Mouse (Mus musculus): Measurements from ENCODE around the gene Nr1h2. TPM values are rescaled to one million over a fixed set of nuclear protein-coding genes. Genes with fewer than 3 reads are reported as not detected.
A peak's percentile ranks its signal among the peaks of the same experiment; 100 is the strongest.

Gene Nr1h2
- 53.2 and 64.6 TPM in 2 replicates for polyA plus RNA-seq (2015; fragmentation: Nextera tagmentation; extraction: Ambion mirVana)

GRCm38 (mm10) chr7:44553826-44554225 is at the start of gene Nr1h2:
Gene Nr1h2, minus strand, starts transcription at chr7:44553951.
- peak within 1 kb of the TSS; percentile 98 for H3K27ac ChIP-seq
- under 1% methylated on average over 22 of the region's 22 CpGs for WGBS
- H3K9ac ChIP-seq = peak within 1 kb of the TSS; percentile 79
- 0 out of 2 replicates have a peak, but pooled peaks cover 3% of the 10 kb centered on the region for H3K27me3 ChIP-seq
- H3K4me3 ChIP-seq = peak within 1 kb of the TSS; percentile 86
- ATAC-seq (replicated peaks; ENCODE audit: insufficient number of reproducible peaks, insufficient read depth, low FRiP score, low read depth) = peak; percentile 82
- peaks cover 31% of the 10 kb centered on the region for H3K36me3 ChIP-seq
- no peaks in the 10 kb centered on the region for H3K9me3 ChIP-seq (replicated peaks)
- H3K4me2 ChIP-seq = peak within 1 kb of the TSS; percentile 70
- peaks cover 16% of the 10 kb centered on the region for H3K4me1 ChIP-seq (replicated peaks)

DNA sequence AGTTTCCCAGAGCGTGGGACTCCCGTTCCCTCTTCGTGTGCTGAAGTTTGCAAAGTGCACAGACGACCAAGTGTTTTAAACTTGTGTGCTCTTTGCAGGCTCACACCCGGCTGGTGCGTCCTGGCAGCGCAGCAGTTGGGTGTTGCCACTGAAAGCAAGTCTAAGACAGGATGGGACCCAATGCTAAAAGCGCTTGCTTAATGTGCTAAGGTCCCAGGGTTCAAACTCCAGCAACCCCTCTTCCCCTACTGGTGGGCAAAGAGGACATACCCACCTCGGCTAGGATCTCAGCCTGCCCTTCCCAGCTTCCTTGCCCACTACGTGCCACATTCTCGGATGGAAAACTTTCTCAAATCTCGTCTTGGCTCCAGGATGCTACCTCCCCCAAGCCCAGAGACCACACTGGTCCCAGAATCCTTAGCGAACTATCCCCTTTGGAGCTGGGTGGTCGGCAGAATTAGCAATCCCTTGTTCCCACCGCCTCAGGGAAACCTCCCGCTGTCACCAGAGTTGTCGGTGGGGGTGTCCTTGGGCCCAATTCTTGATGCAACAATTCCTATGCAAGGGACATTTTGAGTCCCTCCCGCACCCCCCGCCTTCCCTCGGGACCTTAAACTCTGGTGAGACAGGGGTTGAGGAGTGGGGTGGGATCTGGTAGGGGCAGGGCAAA is 49.6 kb upstream of the Nr1h2 start:
- peaks cover 88% of the 10 kb centered on the region for H3K27me3 ChIP-seq
- no peak overlapping the region for H3K4me3 ChIP-seq
- H3K4me2 ChIP-seq = peak overlapping the region; percentile 47; the same call in 1 of the 2 replicates
- no peaks in the 10 kb centered on the region for H3K36me3 ChIP-seq
- H3K4me1 ChIP-seq (replicated peaks) = peaks cover 4% of the 10 kb centered on the region
- ATAC-seq (replicated peaks; ENCODE audit: insufficient number of reproducible peaks, insufficient read depth, low FRiP score, low read depth) = no peak
- no peak overlapping the region for H3K27ac ChIP-seq
- H3K9me3 ChIP-seq (replicated peaks) = no peaks in the 10 kb centered on the region
- no peak overlapping the region for H3K9ac ChIP-seq
- 4% methylated on average over 20 of the region's 20 CpGs for WGBS

DNA sequence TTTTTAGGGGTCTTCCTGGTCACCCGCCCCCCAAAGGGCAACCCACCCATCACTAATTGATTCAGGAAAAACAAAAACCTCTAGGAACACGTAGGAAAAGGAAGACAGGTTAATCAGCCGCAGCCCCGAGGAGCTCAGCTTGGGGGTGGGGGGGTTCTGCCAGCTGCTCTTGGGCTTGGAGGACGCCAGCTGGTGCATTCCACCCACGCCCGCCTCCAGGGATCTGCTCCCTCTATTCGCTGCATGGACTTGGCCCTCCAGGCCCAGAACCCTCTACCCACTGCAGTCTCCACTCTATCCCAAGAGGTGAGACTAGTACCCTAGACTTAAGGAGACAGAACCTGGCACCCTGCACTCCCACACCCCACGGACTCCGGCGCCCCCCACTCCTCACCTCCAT is 48.7 kb upstream of the Nr1h2 start:
- no peak overlapping the region for H3K9ac ChIP-seq
- WGBS = 15% methylated on average over 11 of the region's 11 CpGs
- H3K9me3 ChIP-seq (replicated peaks) = no peaks in the 10 kb centered on the region
- H3K4me1 ChIP-seq (replicated peaks) = peaks cover 4% of the 10 kb centered on the region
- no peak overlapping the region for H3K4me2 ChIP-seq
- no peak for ATAC-seq (replicated peaks; ENCODE audit: insufficient number of reproducible peaks, insufficient read depth, low FRiP score, low read depth)
- no peaks in the 10 kb centered on the region for H3K36me3 ChIP-seq
- peaks cover 83% of the 10 kb centered on the region for H3K27me3 ChIP-seq
- H3K4me3 ChIP-seq = no peak overlapping the region
- no peak overlapping the region for H3K27ac ChIP-seq

DNA sequence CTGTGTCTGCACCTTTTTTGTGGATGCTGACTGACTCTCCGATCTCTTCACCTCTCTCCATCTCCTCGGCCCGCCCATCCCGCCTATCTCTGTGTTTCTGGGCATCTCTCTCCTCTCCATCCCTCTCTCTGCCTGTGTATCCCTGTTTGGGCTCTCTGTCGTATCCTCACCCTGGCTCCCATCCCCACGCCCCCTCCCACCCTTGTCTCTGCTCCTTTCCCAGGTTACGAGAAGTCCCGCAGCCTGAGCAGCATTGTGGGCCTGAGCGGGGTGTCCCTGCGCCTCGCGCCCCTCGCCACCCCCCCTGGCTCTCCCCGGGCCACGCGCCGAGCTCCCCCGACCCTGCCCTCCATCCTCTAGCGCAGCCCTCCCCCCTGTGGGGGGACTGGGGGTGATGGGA is 47.9 kb upstream of the Nr1h2 start:
- peaks cover 75% of the 10 kb centered on the region for H3K27me3 ChIP-seq
- no peak overlapping the region for H3K4me3 ChIP-seq
- H3K9me3 ChIP-seq (replicated peaks) = no peaks in the 10 kb centered on the region
- H3K4me1 ChIP-seq (replicated peaks) = peaks cover 4% of the 10 kb centered on the region
- no peak for ATAC-seq (replicated peaks; ENCODE audit: insufficient number of reproducible peaks, insufficient read depth, low FRiP score, low read depth)
- H3K4me2 ChIP-seq = no peak overlapping the region
- 14% methylated on average over 19 of the region's 19 CpGs for WGBS
- no peak overlapping the region for H3K9ac ChIP-seq
- no peaks in the 10 kb centered on the region for H3K36me3 ChIP-seq
- H3K27ac ChIP-seq = no peak overlapping the region

DNA sequence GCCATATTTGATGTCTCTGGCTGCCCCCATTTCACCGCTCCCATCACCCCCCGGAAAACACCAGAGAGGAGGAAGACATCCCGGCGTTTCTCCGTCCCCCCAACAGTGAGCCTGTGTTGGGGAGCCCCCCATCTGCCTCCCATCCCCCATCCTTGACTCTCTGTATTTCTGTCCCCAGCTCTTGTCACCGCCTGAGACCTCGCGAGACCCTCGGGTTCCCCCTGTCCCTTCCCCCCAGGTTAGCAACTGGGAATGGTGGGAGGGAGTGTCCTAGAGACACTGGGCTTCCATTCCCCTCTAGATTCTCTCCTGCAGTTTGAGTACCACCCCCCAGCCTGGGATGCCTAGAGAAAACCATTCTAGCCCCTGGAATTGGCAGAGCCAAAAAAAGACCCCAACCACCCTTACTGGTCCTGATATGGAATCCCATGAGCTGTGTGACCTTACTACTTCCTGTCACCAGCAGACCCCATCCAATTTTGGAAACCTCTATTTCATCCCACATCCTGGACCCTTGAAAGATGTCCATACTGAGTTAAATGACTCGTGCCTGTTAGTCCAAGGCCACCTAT is 47.0 kb upstream of the Nr1h2 start:
- Histone ChIP-seq H3K4me1 (replicated peaks) (peaks cover 4% of the 10 kb centered on the region), H3K27me3 (peaks cover 70% of the 10 kb centered on the region), H3K27ac (no peak overlapping the region), H3K9ac (no peak overlapping the region), H3K4me2 (no peak overlapping the region), H3K36me3 (no peaks in the 10 kb centered on the region), H3K4me3 (no peak overlapping the region), H3K9me3 (replicated peaks) (no peaks in the 10 kb centered on the region)
- no peak for ATAC-seq (replicated peaks; ENCODE audit: insufficient number of reproducible peaks, insufficient read depth, low FRiP score, low read depth)
- WGBS = 71% methylated on average over 10 of the region's 10 CpGs

DNA sequence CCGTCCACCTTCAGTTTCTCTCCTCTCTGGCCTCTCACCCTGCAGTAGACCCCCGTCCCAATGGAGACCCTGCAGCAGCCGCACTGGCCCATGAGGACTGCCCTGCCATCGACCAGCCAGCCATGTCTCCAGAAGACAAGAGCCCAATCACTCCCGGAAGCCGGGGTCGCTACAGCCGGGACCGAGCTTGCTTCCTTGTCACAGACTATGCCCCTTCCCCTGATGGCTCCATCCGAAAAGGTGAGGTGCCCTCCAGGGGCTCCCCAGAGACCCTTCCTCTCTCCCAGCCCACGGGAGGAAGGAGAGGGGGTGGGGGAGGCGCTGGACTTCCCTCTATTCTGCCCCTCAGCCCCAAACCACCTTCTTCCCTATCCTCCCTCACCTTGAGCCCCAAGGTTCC is 44.6 kb upstream of the Nr1h2 start:
- H3K27me3 ChIP-seq = peaks cover 60% of the 10 kb centered on the region
- H3K27ac ChIP-seq = no peak overlapping the region
- peaks cover 5% of the 10 kb centered on the region; the same call in 1 of the 2 replicates for H3K4me1 ChIP-seq (replicated peaks)
- H3K9ac ChIP-seq = no peak overlapping the region
- H3K4me2 ChIP-seq = no peak overlapping the region
- WGBS = 78% methylated on average over 12 of the region's 12 CpGs
- no peaks in the 10 kb centered on the region for H3K36me3 ChIP-seq
- H3K4me3 ChIP-seq = no peak overlapping the region
- ATAC-seq (replicated peaks; ENCODE audit: insufficient number of reproducible peaks, insufficient read depth, low FRiP score, low read depth) = no peak
- no peaks in the 10 kb centered on the region for H3K9me3 ChIP-seq (replicated peaks)

GRCm38 (mm10) chr7:44597666-44598065 is 43.9 kb upstream of the Nr1h2 start:
- H3K27me3 ChIP-seq = peaks cover 60% of the 10 kb centered on the region
- H3K4me3 ChIP-seq = no peak overlapping the region
- no peaks in the 10 kb centered on the region for H3K36me3 ChIP-seq
- H3K4me2 ChIP-seq = no peak overlapping the region
- no peak overlapping the region for H3K27ac ChIP-seq
- WGBS = 82% methylated on average over 4 of the region's 4 CpGs
- H3K4me1 ChIP-seq (replicated peaks) = peaks cover 5% of the 10 kb centered on the region; the same call in 1 of the 2 replicates
- no peak for ATAC-seq (replicated peaks; ENCODE audit: insufficient number of reproducible peaks, insufficient read depth, low FRiP score, low read depth)
- H3K9me3 ChIP-seq (replicated peaks) = no peaks in the 10 kb centered on the region
- no peak overlapping the region for H3K9ac ChIP-seq

- Histone ChIP-seq H3K4me1 (replicated peaks) (peaks cover 5% of the 10 kb centered on the region; the same call in 1 of the 2 replicates), H3K27ac (no peak overlapping the region), H3K4me3 (no peak overlapping the region), H3K9ac (no peak overlapping the region), H3K27me3 (peaks cover 60% of the 10 kb centered on the region), H3K36me3 (no peaks in the 10 kb centered on the region), H3K9me3 (replicated peaks) (no peaks in the 10 kb centered on the region), H3K4me2 (no peak overlapping the region)
- ATAC-seq (replicated peaks; ENCODE audit: insufficient number of reproducible peaks, insufficient read depth, low FRiP score, low read depth) = no peak
- WGBS = 42% methylated on average over 5 of the region's 5 CpGs
These were observed 43.3 kb upstream of the Nr1h2 start for GRCm38 (mm10) chr7:44596996-44597538.

- peaks cover 12% of the 10 kb centered on the region for H3K4me1 ChIP-seq (replicated peaks)
- peaks cover 60% of the 10 kb centered on the region for H3K27me3 ChIP-seq
- H3K4me2 ChIP-seq = no peak overlapping the region
These were observed 42.3 kb upstream of the Nr1h2 start for GRCm38 (mm10) chr7:44596051-44596450.

DNA sequence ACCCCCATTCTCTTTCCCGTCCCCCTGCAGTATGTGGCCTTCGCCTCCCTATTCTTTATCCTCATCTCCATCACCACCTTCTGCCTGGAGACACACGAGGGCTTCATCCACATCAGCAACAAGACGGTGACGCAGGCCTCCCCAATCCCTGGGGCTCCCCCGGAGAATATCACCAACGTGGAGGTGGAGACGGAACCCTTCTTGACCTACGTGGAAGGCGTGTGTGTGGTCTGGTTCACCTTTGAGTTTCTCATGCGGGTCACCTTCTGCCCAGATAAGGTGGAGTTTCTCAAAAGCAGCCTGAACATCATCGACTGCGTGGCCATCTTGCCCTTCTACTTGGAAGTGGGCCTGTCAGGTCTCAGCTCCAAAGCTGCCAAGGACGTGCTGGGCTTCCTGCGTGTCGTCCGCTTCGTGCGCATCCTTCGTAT is 41.4 kb upstream of the Nr1h2 start:
- no peak overlapping the region for H3K27ac ChIP-seq
- H3K9me3 ChIP-seq (replicated peaks) = no peaks in the 10 kb centered on the region
- no peak overlapping the region for H3K9ac ChIP-seq
- no peak overlapping the region for H3K4me2 ChIP-seq
- 90% methylated on average over 20 of the region's 20 CpGs for WGBS
- H3K36me3 ChIP-seq = no peaks in the 10 kb centered on the region
- no peak overlapping the region for H3K4me3 ChIP-seq
- peaks cover 20% of the 10 kb centered on the region for H3K4me1 ChIP-seq (replicated peaks)
- ATAC-seq (replicated peaks; ENCODE audit: insufficient number of reproducible peaks, insufficient read depth, low FRiP score, low read depth) = no peak
- peaks cover 60% of the 10 kb centered on the region for H3K27me3 ChIP-seq

More at GRCm38 (mm10) chr7:44596051-44596450, 42.3 kb upstream of the Nr1h2 start:
- Histone ChIP-seq H3K9ac (no peak overlapping the region), H3K36me3 (no peaks in the 10 kb centered on the region), H3K27ac (no peak overlapping the region), H3K4me3 (no peak overlapping the region), H3K9me3 (replicated peaks) (no peaks in the 10 kb centered on the region)
- 87% methylated on average over 6 of the region's 6 CpGs for WGBS
- ATAC-seq (replicated peaks; ENCODE audit: insufficient number of reproducible peaks, insufficient read depth, low FRiP score, low read depth) = no peak

GRCm38 (mm10) chr7:44594291-44594690 is 40.5 kb upstream of the Nr1h2 start:
- Histone ChIP-seq H3K27ac (no peak overlapping the region), H3K4me2 (no peak overlapping the region), H3K36me3 (no peaks in the 10 kb centered on the region), H3K9ac (no peak overlapping the region), H3K4me3 (no peak overlapping the region), H3K27me3 (peaks cover 62% of the 10 kb centered on the region), H3K9me3 (replicated peaks) (no peaks in the 10 kb centered on the region), H3K4me1 (replicated peaks) (peaks cover 20% of the 10 kb centered on the region)
- 58% methylated on average over 6 of the region's 6 CpGs for WGBS
- no peak for ATAC-seq (replicated peaks; ENCODE audit: insufficient number of reproducible peaks, insufficient read depth, low FRiP score, low read depth)
